Mouse (Mus musculus) E14TG2a.4 (cell line): Measurements from ENCODE around the gene Clmp.
"Not testable (repeated sequence)": the region's sequence is repeated elsewhere in the genome, so short reads cannot be mapped to it uniquely, and the experiment has no call there.

Source experiments
- CTCF ChIP-seq: conservative IDR thresholded peaks from 2 replicates; pipeline ENCODE4 v1.5.1; 2014; ENCODE audit warnings: low read length
- NANOG ChIP-seq: IDR thresholded peaks from 2 replicates; pipeline ENCODE4 v1.6.1; 2014; ENCODE audit warnings: borderline replicate concordance, low read length, mixed read lengths
- POU5F1 ChIP-seq: IDR thresholded peaks from 2 replicates; pipeline ENCODE4 v1.6.1; 2014; ENCODE audit warnings: low read length, borderline replicate concordance

DNA sequence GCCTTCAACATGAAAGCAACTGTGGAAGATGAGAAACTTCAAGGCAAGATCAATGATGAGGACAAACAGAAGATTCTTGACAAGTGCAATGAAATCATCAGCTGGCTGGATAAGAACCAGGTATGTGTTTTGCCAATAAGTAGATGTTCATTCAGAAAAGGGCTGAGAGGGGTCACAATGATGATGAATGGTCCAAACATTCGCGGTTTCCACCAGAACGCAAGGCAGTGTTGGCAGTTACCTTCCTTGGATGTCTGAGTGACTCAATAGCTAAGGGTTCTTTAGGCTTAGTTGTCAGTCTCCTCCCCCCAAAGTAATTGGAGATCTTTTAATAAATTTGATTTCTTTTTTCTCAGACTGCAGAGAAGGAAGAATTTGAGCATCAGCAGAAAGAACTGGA, 118.8 kb downstream of the Clmp start:
- TF ChIP-seq CTCF, NANOG, POU5F1: not testable (repeated sequence)
